Mouse (Mus musculus) intestine, embryonic 16.5 days (tissue): ENCODE data around the gene Rasa2. TPM values are rescaled to one million over a fixed set of nuclear protein-coding genes. Genes with fewer than 3 reads are reported as not detected.

Experiments
- ATAC-seq: fragments of 200-750 bp; cut with Nextera tagmentation; 2 replicates; pipeline ENCODE4 v1.8.0; 2017; ENCODE audit warnings: moderate TSS enrichment, moderate library complexity
- H3K27ac ChIP-seq: fragments of 300-500 bp; sonication (generic); 2 replicates; pipeline ENCODE4 v1.5.1; 2014; ENCODE audit warnings: mild to moderate bottlenecking, low read length
- H3K27me3 ChIP-seq: fragments of 300-500 bp; sonication (generic); replicated peaks from 2 replicates; pipeline ENCODE4 v1.6.1; 2014; ENCODE audit warnings: low read length, control low read depth, mixed read lengths; ENCODE audit not compliant: control insufficient read depth, insufficient read depth
- H3K36me3 ChIP-seq: fragments of 300-500 bp; sonication (generic); 2 replicates; pipeline ENCODE4 v1.6.1; 2014; ENCODE audit warnings: low read length, control low read depth; ENCODE audit not compliant: control insufficient read depth, insufficient read depth
- H3K4me1 ChIP-seq: fragments of 300-500 bp; sonication (generic); 2 replicates; pipeline ENCODE4 v1.6.1; 2014; ENCODE audit warnings: low read length, control low read depth, mixed read lengths; ENCODE audit not compliant: control insufficient read depth, insufficient read depth
- H3K4me2 ChIP-seq: fragments of 300-500 bp; sonication (generic); 2 replicates; pipeline ENCODE4 v1.6.1; 2014; ENCODE audit warnings: low read depth, low read length, control low read depth
- H3K4me3 ChIP-seq: fragments of 300-500 bp; sonication (generic); 2 replicates; pipeline ENCODE4 v1.5.1; 2014; ENCODE audit warnings: mild to moderate bottlenecking, low read length
- H3K9ac ChIP-seq: fragments of 300-500 bp; sonication (generic); 2 replicates; pipeline ENCODE4 v1.6.1; 2014; ENCODE audit warnings: low read depth, low read length
- H3K9me3 ChIP-seq: fragments of 300-500 bp; sonication (generic); 2 replicates; pipeline ENCODE4 v1.6.1; 2016; ENCODE audit warnings: low read length, control low read depth; ENCODE audit not compliant: control insufficient read depth
- WGBS: fragments of 180-500 bp; shearing (Covaris S2); extraction: QIAGEN DNeasy Blood & Tissue Kit; methylation state at CpG from one replicate; pipeline ENCODE4 v1.1.7; 2014; 5-methylcytosine and 5-hydroxymethylcytosine counted together
- polyA plus RNA-seq: library from polyadenylated mRNA; unstranded; fragments of >200 nt; fragmentation: Nextera tagmentation; extraction: Ambion mirVana; gene quantifications from 2 replicates; pipeline ENCODE4 v1.2.1, GENCODE M21; 2015

The Rasa2 gene
- polyA plus RNA-seq, 1 experiment from 2014 or later: 15.3 TPM

DNA sequence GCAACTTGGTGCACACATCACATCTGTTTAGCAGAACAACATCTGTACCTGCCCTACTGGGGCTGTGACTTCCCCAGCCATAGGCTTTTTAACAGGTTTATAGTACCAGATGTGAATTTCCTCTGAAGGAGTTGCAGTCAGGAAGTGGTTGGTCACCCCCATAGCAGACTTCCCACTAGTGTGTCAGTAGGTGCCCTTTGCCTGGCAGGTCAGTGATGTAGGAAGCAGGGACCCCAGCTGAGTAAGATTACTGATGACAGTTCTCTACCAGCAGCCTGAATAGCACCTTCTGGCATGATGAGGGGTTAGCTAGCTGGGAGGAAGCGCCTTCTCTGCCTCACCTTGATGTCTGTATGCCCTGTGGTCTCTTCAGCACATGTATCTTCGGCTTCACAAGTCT lies 2.4 kb upstream of the Rasa2 start:
- Histone ChIP-seq H3K4me2 (no peak overlapping the region), H3K27ac (no peak overlapping the region), H3K9ac (no peak overlapping the region), H3K9me3 (no peaks in the 10 kb centered on the region), H3K4me3 (no peak overlapping the region), H3K36me3 (no peaks in the 10 kb centered on the region), H3K27me3 (no peaks in the 10 kb centered on the region), H3K4me1 (peaks cover 14% of the 10 kb centered on the region; the same call in 1 of the 2 replicates)
- WGBS: 93% methylated on average over 2 of the region's 2 CpGs
- ATAC-seq: no peak

DNA sequence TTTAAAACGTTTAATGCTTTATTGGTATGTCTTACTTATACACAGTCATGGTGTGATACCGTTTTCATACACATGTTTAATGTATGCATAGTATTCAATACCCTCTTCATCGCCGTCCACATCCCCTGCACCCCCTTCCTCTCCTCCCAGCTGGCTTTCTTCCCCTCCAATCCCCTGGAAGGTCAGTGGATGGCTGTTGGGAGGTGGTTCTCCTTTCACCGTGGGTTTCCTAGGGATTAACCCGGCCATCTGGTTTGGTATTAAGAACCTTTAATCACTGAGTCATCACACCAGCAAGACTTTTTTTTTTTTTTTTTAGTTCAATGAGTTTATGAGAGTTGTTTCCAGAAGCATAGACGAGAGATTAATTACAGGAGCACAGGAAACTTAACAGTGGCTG lies 1.3 kb upstream of the Rasa2 start:
- ATAC-seq: no peak
- Histone ChIP-seq H3K36me3 (no peaks in the 10 kb centered on the region), H3K4me1 (peaks cover 11% of the 10 kb centered on the region), H3K9ac (no peak overlapping the region), H3K4me3 (no peak overlapping the region), H3K9me3 (no peaks in the 10 kb centered on the region), H3K27ac (no peak overlapping the region; the same call in 1 of the 2 replicates), H3K4me2 (no peak overlapping the region), H3K27me3 (no peaks in the 10 kb centered on the region)
- 49% methylated on average over 7 of the region's 7 CpGs for WGBS

DNA sequence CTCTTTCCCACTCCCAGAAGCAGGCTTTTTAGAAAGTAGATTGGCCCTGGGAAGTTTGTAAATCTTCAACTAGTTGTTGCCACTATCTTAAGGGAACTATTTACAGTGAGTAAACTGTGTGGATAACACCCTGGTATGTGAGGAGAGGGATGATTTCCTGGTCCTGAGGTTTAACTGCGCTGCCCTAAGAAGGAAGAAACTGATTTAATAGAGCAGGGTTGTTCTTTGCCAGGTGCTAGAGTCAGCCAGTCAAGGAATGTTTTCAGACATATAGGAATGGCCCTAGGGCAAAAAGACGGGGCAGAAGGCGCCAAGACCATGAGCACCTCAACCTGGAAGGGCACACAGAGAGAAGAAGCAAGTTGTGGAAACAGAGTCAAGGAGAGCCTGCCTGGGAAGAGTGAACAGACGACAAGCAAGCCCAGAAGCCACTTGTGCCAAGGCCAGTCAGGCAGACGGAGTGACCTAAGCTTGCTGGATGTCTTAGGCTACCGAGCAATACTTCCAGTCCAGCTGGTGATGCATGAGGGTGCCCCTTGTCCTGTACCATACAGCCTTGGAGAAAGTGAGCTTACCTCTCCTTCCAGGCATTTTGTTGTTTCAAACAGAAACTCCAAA lies 765 bp upstream of the Rasa2 start:
- H3K4me3 ChIP-seq: peak overlapping the region; percentile 89
- peak overlapping the region; percentile 51 for H3K4me2 ChIP-seq
- peak overlapping the region; percentile 86 for H3K27ac ChIP-seq
- peaks cover 15% of the 10 kb centered on the region for H3K4me1 ChIP-seq
- peak overlapping the region; percentile 95 for H3K9ac ChIP-seq
- H3K36me3 ChIP-seq: no peaks in the 10 kb centered on the region
- ATAC-seq: peak; percentile 17
- no peaks in the 10 kb centered on the region for H3K9me3 ChIP-seq
- no peaks in the 10 kb centered on the region for H3K27me3 ChIP-seq
- 46% methylated on average over 6 of the region's 6 CpGs for WGBS

DNA sequence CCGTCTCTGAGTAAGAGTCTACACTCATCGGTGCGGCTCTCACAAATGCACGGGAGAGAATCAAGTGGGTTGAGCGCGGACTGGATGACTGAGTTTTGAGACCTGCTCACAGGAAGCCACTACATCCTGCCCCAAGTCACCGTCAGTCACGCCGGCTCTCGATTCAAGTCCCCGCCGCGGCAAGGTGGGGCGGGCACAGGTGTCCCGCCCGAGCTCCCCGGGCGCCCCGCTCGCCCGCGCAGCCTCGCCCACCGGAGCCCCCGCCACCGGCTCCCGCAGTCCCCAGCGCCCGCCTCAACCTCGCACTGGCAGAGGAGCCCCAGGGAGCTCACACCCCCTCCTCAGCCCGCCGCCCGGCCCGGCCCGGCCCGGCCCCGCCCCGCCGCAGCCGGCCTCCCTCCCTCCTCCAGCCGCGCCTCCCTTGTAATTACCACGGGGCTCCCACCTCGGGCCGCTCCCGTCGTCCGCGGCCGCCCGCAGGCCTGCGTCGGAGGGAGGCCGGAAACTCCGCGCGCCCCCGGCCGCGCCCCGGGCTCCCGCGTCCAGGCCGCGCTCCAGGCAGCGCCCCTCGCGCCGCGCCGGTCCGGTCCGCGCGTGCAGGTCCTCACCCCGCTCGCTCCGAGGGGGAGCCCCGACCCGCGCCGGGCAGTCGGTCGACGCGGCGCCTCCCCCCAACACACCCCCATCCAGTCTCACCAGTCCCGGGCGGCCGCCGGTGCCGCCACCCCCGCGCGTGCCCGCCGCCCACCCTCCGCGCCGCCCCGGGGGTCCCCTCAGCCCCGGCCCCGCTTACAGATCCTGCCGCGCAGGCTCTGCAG lies 637 bp downstream of the Rasa2 start:
- Histone ChIP-seq H3K4me2 (peak overlapping the region; percentile 51), H3K9me3 (no peaks in the 10 kb centered on the region), H3K36me3 (no peaks in the 10 kb centered on the region), H3K9ac (peak overlapping the region; percentile 95), H3K4me3 (peak overlapping the region; percentile 89), H3K4me1 (peaks cover 15% of the 10 kb centered on the region), H3K27me3 (no peaks in the 10 kb centered on the region), H3K27ac (peak overlapping the region; percentile 99)
- WGBS: under 1% methylated on average over 70 of the region's 105 CpGs
- peak; percentile 85 for ATAC-seq

DNA sequence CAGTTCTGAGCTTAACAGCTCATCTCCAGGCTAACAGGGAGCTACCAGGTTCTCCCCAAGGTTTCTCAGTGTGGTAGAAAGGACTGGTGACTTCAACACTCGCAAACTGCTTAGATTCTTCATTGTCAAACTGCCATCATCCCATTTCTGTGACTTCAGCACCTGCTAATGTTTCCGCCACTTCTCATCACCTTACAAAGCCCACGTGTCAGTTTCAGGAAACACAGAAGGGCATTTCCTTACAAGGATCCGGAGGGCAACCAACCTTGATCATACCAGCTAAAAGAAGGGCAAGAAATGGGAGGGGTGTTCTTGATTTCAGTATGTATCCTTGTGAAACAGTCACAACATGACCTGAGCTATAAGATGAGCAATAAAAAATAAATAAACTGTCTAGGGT lies 2.3 kb downstream of the Rasa2 start:
- Histone ChIP-seq H3K27me3 (no peaks in the 10 kb centered on the region), H3K4me3 (no peak overlapping the region), H3K27ac (no peak overlapping the region), H3K4me1 (peaks cover 15% of the 10 kb centered on the region), H3K9ac (no peak overlapping the region), H3K36me3 (no peaks in the 10 kb centered on the region), H3K9me3 (no peaks in the 10 kb centered on the region), H3K4me2 (no peak overlapping the region)
- no peak for ATAC-seq
- WGBS: 72% methylated on average over 4 of the region's 4 CpGs

DNA sequence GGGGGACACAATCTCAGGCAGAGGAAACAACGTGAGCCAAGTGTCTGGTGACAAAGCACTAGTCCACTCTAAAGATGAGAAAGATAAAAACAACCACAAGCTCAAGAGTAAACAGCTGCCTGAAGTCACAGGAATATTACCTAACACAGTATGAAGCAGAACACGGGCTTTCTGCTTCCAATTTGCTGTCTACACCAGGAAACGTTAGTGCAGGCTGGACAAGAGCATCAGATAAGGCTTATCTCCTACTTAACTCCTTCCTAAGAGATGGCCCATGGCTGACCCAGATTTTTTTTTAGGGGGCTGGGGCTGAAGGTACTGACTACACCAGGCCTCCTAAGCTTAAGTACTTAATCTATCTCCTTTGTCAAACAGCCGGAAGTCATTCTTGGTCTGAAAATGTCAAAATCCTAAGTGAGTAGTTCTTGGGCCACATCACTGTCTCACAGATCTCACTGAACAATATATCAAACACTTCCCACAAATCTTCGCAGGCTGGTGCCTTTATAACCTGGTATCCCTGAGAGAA lies 3.8 kb downstream of the Rasa2 start:
- no peak overlapping the region for H3K27ac ChIP-seq
- no peak for ATAC-seq
- no peak overlapping the region for H3K9ac ChIP-seq
- no peaks in the 10 kb centered on the region for H3K36me3 ChIP-seq
- H3K4me2 ChIP-seq: no peak overlapping the region
- WGBS: 24% methylated on average over 5 of the region's 5 CpGs
- H3K4me1 ChIP-seq: peaks cover 12% of the 10 kb centered on the region
- H3K4me3 ChIP-seq: no peak overlapping the region
- no peaks in the 10 kb centered on the region for H3K27me3 ChIP-seq
- H3K9me3 ChIP-seq: no peaks in the 10 kb centered on the region

DNA sequence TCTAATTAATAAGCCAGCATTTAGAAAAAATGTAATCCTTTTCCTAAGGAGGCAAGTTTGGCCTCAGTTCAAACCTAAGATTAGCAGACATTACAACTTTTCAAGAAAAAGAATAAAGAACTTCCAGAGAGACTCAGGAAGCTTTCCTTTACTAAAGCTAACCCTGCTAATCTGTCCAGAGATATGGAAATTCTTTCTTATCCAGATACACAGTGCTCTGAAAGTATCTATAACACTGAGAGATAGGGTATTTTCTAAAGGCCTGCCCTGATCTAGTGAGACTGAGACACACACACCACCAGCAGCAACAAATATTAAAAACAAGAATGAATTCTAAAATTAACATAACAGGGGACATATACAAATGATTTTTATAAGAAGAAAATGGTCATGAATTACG lies 4.4 kb downstream of the Rasa2 start:
- H3K36me3 ChIP-seq: no peaks in the 10 kb centered on the region
- H3K4me2 ChIP-seq: no peak overlapping the region
- no peak overlapping the region for H3K27ac ChIP-seq
- no peaks in the 10 kb centered on the region for H3K27me3 ChIP-seq
- peaks cover 7% of the 10 kb centered on the region for H3K4me1 ChIP-seq
- no peak for ATAC-seq
- H3K9me3 ChIP-seq: no peaks in the 10 kb centered on the region
- H3K4me3 ChIP-seq: no peak overlapping the region
- WGBS: 71% methylated on average over 1 of the region's 1 CpGs
- no peak overlapping the region for H3K9ac ChIP-seq

DNA sequence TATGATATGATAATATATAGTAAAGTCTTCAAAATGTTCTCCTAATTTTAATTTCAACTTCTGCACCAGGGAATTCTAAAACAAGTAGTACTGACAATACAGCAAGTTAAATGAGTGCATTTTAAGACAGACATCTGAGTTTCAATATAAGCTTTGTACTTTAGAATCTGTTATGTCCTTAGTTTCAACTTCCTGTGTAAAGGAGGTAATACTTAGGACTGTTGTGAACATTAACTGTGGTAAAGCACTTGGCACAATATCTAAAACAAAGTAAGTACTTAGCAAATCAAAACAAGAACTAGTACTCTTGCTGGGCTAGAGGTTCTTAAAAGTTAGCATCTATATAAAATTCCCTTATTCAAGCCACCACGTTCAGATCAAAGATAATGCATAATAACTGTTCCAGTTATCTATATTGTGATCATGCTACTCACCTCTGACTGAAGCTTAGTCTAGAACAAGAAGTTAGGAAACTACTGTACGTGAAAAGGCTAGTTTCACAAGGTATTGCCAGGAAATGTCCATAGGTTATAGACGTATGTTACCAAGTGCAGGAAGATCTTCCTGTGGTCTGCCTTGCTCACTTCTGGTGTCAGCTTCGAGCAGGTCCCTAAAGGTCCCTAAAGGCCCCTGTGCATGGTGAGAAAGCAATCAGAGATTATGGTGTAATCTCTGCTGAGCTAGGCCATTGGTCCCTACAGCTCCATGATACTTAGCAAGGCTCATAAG lies 12.8 kb downstream of the Rasa2 start:
- ATAC-seq: no peak

DNA sequence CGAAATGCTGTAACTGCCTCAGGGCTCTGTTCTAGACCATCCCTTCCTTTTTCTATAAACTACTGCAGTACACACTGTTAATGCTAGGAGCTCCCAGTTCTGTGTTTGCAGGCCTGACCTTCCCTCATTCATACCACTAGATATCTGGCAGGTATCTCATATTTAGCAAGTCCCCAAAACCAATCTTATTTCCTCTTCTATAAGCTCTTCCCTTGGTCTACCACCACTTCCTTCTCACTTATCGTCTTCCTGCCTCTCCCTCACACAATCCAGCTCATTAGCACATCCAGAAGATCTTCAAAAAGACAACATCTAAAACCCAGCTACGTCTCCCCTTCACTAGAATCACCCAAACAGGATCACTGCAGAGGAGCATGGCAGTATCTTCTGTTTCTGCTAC lies 19.1 kb downstream of the Rasa2 start:
- Histone ChIP-seq H3K36me3 (peaks cover 15% of the 10 kb centered on the region), H3K4me1 (no peaks in the 10 kb centered on the region)
- ATAC-seq: no peak

More for the DNA sequence above, 12.8 kb downstream of the Rasa2 start:
- no peak overlapping the region for H3K4me2 ChIP-seq
- H3K4me3 ChIP-seq: no peak overlapping the region
- H3K4me1 ChIP-seq: peaks cover 4% of the 10 kb centered on the region; the same call in 1 of the 2 replicates
- H3K9ac ChIP-seq: no peak overlapping the region
- H3K27ac ChIP-seq: peak overlapping the region; percentile 4; the same call in 1 of the 2 replicates
- 84% methylated on average over 4 of the region's 4 CpGs for WGBS
- H3K27me3 ChIP-seq: no peaks in the 10 kb centered on the region
- no peaks in the 10 kb centered on the region for H3K9me3 ChIP-seq
- no peaks in the 10 kb centered on the region for H3K36me3 ChIP-seq

More for the DNA sequence above, 19.1 kb downstream of the Rasa2 start:
- Histone ChIP-seq H3K27me3 (no peaks in the 10 kb centered on the region), H3K4me3 (no peak overlapping the region), H3K9me3 (no peaks in the 10 kb centered on the region), H3K4me2 (no peak overlapping the region), H3K27ac (no peak overlapping the region), H3K9ac (no peak overlapping the region)
- WGBS: 80% methylated on average over 3 of the region's 3 CpGs
